Mouse (Mus musculus): Measurements from ENCODE around the gene Cbl. TPM values are rescaled to one million over a fixed set of nuclear protein-coding genes. Genes with fewer than 3 reads are reported as not detected.

Gene Cbl
- polyA plus RNA-seq, 1 experiment from 2014 or later, result 9.9 TPM

- peak overlapping the region; percentile 60; the same call in 1 of the 2 replicates for H3K27ac ChIP-seq
- WGBS, result 81% methylated on average over 3 of the region's 3 CpGs
Observed at GRCm38 (mm10) chr9:44126746-44127145, 107.1 kb downstream of the Cbl start.

GRCm38 (mm10) chr9:44125546-44126428 is 108.1 kb downstream of the Cbl start:
- peak; percentile 91 for TF ChIP-seq CTCF (IDR thresholded peaks at IDR 0.05; ENCODE audit: low read depth)
- Histone ChIP-seq H3K4me1 (replicated peaks; ENCODE audit: insufficient read depth, low read length) (peaks cover 34% of the 10 kb centered on the region), H3K27me3 (ENCODE audit: insufficient read depth, low read length) (no peaks in the 10 kb centered on the region), H3K9me3 (replicated peaks; ENCODE audit: low read length) (no peaks in the 10 kb centered on the region), H3K4me2 (ENCODE audit: low read length) (peak overlapping the region; percentile 37; the same call in 1 of the 2 replicates), H3K36me3 (ENCODE audit: insufficient read depth, low read length) (no peaks in the 10 kb centered on the region), H3K27ac (peak overlapping the region; percentile 65), H3K4me3 (replicated peaks; ENCODE audit: low read depth, low read length) (no peak overlapping the region), H3K9ac (ENCODE audit: low read depth, low read length) (no peak overlapping the region)
- DNase-seq (ENCODE audit: low spot score) (peak; percentile 96), ATAC-seq (replicated peaks; ENCODE audit: low FRiP score, low read depth) (peak; percentile 67)
- WGBS, result 17% methylated on average over 18 of the region's 18 CpGs

More at GRCm38 (mm10) chr9:44126746-44127145, 107.1 kb downstream of the Cbl start:
- no peak for ATAC-seq (replicated peaks; ENCODE audit: low FRiP score, low read depth)
- no peak overlapping the region for H3K4me2 ChIP-seq (ENCODE audit: low read length)
- H3K9me3 ChIP-seq (replicated peaks; ENCODE audit: low read length), result no peaks in the 10 kb centered on the region
- no peak for DNase-seq (ENCODE audit: low spot score)
- H3K4me3 ChIP-seq (replicated peaks; ENCODE audit: low read depth, low read length), result no peak overlapping the region
- TF ChIP-seq CTCF (IDR thresholded peaks at IDR 0.05; ENCODE audit: low read depth), result no peak
- H3K9ac ChIP-seq (ENCODE audit: low read depth, low read length), result no peak overlapping the region
- no peaks in the 10 kb centered on the region for H3K36me3 ChIP-seq (ENCODE audit: insufficient read depth, low read length)
- H3K4me1 ChIP-seq (replicated peaks; ENCODE audit: insufficient read depth, low read length), result peaks cover 41% of the 10 kb centered on the region
- no peaks in the 10 kb centered on the region for H3K27me3 ChIP-seq (ENCODE audit: insufficient read depth, low read length)

GRCm38 (mm10) chr9:44125026-44125425 is 108.8 kb downstream of the Cbl start:
- no peak overlapping the region for H3K9ac ChIP-seq (ENCODE audit: low read depth, low read length)
- H3K4me2 ChIP-seq (ENCODE audit: low read length), result no peak overlapping the region
- WGBS, result 12% methylated on average over 5 of the region's 5 CpGs
- no peaks in the 10 kb centered on the region for H3K27me3 ChIP-seq (ENCODE audit: insufficient read depth, low read length)
- TF ChIP-seq CTCF (IDR thresholded peaks at IDR 0.05; ENCODE audit: low read depth), result no peak
- peaks cover 27% of the 10 kb centered on the region; the same call in 1 of the 2 replicates for H3K4me1 ChIP-seq (replicated peaks; ENCODE audit: insufficient read depth, low read length)
- DNase-seq (ENCODE audit: low spot score), result no peak
- no peak for ATAC-seq (replicated peaks; ENCODE audit: low FRiP score, low read depth)
- no peak overlapping the region for H3K4me3 ChIP-seq (replicated peaks; ENCODE audit: low read depth, low read length)
- H3K27ac ChIP-seq, result peak overlapping the region; percentile 65
- H3K36me3 ChIP-seq (ENCODE audit: insufficient read depth, low read length), result no peaks in the 10 kb centered on the region
- no peaks in the 10 kb centered on the region for H3K9me3 ChIP-seq (replicated peaks; ENCODE audit: low read length)

GRCm38 (mm10) chr9:44124317-44124716 is 109.5 kb downstream of the Cbl start:
- Histone ChIP-seq H3K9me3 (replicated peaks; ENCODE audit: low read length) (no peaks in the 10 kb centered on the region), H3K36me3 (ENCODE audit: insufficient read depth, low read length) (no peaks in the 10 kb centered on the region), H3K4me1 (replicated peaks; ENCODE audit: insufficient read depth, low read length) (peaks cover 21% of the 10 kb centered on the region; the same call in 1 of the 2 replicates), H3K27me3 (ENCODE audit: insufficient read depth, low read length) (no peaks in the 10 kb centered on the region), H3K4me3 (replicated peaks; ENCODE audit: low read depth, low read length) (no peak overlapping the region), H3K9ac (ENCODE audit: low read depth, low read length) (no peak overlapping the region), H3K4me2 (ENCODE audit: low read length) (no peak overlapping the region), H3K27ac (no peak overlapping the region)
- WGBS, result 76% methylated on average over 6 of the region's 6 CpGs
- DNase-seq (ENCODE audit: low spot score), result no peak
- ATAC-seq (replicated peaks; ENCODE audit: low FRiP score, low read depth), result no peak
- peak; percentile 72 for TF ChIP-seq CTCF (IDR thresholded peaks at IDR 0.05; ENCODE audit: low read depth)

GRCm38 (mm10) chr9:44119948-44120465 is 113.8 kb downstream of the Cbl start:
- peaks cover 4% of the 10 kb centered on the region; the same call in 1 of the 2 replicates for H3K4me1 ChIP-seq (replicated peaks; ENCODE audit: insufficient read depth, low read length)
- H3K4me2 ChIP-seq (ENCODE audit: low read length), result no peak overlapping the region
- 74% methylated on average over 8 of the region's 8 CpGs for WGBS
- H3K36me3 ChIP-seq (ENCODE audit: insufficient read depth, low read length), result no peaks in the 10 kb centered on the region
- no peak overlapping the region for H3K27ac ChIP-seq
- no peak for TF ChIP-seq CTCF (IDR thresholded peaks at IDR 0.05; ENCODE audit: low read depth)
- ATAC-seq (replicated peaks; ENCODE audit: low FRiP score, low read depth), result no peak
- no peak overlapping the region for H3K9ac ChIP-seq (ENCODE audit: low read depth, low read length)
- no peaks in the 10 kb centered on the region for H3K27me3 ChIP-seq (ENCODE audit: insufficient read depth, low read length)
- H3K4me3 ChIP-seq (replicated peaks; ENCODE audit: low read depth, low read length), result no peak overlapping the region
- no peak for DNase-seq (ENCODE audit: low spot score)
- H3K9me3 ChIP-seq (replicated peaks; ENCODE audit: low read length), result no peaks in the 10 kb centered on the region

- H3K4me3 ChIP-seq (replicated peaks; ENCODE audit: low read depth, low read length), result no peak overlapping the region
- ATAC-seq (replicated peaks; ENCODE audit: low FRiP score, low read depth), result no peak
Observed at GRCm38 (mm10) chr9:44119011-44119410, 114.8 kb downstream of the Cbl start.

More at GRCm38 (mm10) chr9:44119011-44119410, 114.8 kb downstream of the Cbl start:
- Histone ChIP-seq H3K36me3 (ENCODE audit: insufficient read depth, low read length) (no peaks in the 10 kb centered on the region), H3K4me2 (ENCODE audit: low read length) (no peak overlapping the region), H3K27me3 (ENCODE audit: insufficient read depth, low read length) (no peaks in the 10 kb centered on the region), H3K27ac (no peak overlapping the region), H3K9me3 (replicated peaks; ENCODE audit: low read length) (no peaks in the 10 kb centered on the region), H3K4me1 (replicated peaks; ENCODE audit: insufficient read depth, low read length) (no peaks in the 10 kb centered on the region), H3K9ac (ENCODE audit: low read depth, low read length) (no peak overlapping the region)
- peak; percentile 71 for TF ChIP-seq CTCF (IDR thresholded peaks at IDR 0.05; ENCODE audit: low read depth)
- DNase-seq (ENCODE audit: low spot score), result no peak
- WGBS, result 63% methylated on average over 5 of the region's 5 CpGs
